Mouse (Mus musculus) midbrain, embryonic 11.5 days (tissue): ENCODE results near the gene Olfr1368. TPM values are rescaled to one million over a fixed set of nuclear protein-coding genes. Genes with fewer than 3 reads are reported as not detected.

Experiments used
- ATAC-seq: fragments of 200-750 bp; cut with Nextera tagmentation; 2 replicates; pipeline ENCODE4 v1.8.0; 2017; ENCODE audit warnings: moderate TSS enrichment, moderate library complexity; ENCODE audit not compliant: low FRiP score
- DNase-seq: peaks from one replicate; pipeline ENCODE4 v3.0.0; 2015; ENCODE audit warnings: low spot score; ENCODE audit errors: missing footprints
- H3K27ac ChIP-seq: fragments of 300-500 bp; sonication (generic); 2 replicates; pipeline ENCODE4 v1.5.1; 2014; ENCODE audit warnings: low read depth, low read length
- H3K27me3 ChIP-seq: fragments of 300-500 bp; sonication (generic); 2 replicates; pipeline ENCODE4 v1.6.1; 2014; ENCODE audit warnings: mild to moderate bottlenecking, low read length, moderate library complexity, mixed read lengths; ENCODE audit not compliant: control insufficient read depth, insufficient read depth
- H3K36me3 ChIP-seq: fragments of 300-500 bp; sonication (generic); 2 replicates; pipeline ENCODE4 v1.6.1; 2014; ENCODE audit warnings: mild to moderate bottlenecking, low read length, moderate library complexity, mixed read lengths; ENCODE audit not compliant: control insufficient read depth, insufficient read depth
- H3K4me1 ChIP-seq: fragments of 300-500 bp; sonication (generic); 2 replicates; pipeline ENCODE4 v1.6.1; 2014; ENCODE audit warnings: low read length; ENCODE audit not compliant: control insufficient read depth, insufficient read depth
- H3K4me2 ChIP-seq: fragments of 300-500 bp; sonication (generic); 2 replicates; pipeline ENCODE4 v1.6.1; 2014; ENCODE audit warnings: mild to moderate bottlenecking, moderate library complexity
- H3K4me3 ChIP-seq: fragments of 300-500 bp; sonication (generic); 2 replicates; pipeline ENCODE4 v1.5.1; 2014; ENCODE audit warnings: low read depth, low read length
- H3K9ac ChIP-seq: fragments of 300-500 bp; sonication (generic); 2 replicates; pipeline ENCODE4 v1.6.1; 2014; ENCODE audit warnings: low read length
- H3K9me3 ChIP-seq: fragments of 300-500 bp; sonication (generic); 2 replicates; pipeline ENCODE4 v1.6.1; 2016; ENCODE audit warnings: low read length; ENCODE audit not compliant: control insufficient read depth
- WGBS: fragments of 180-500 bp; shearing (Covaris S2); extraction: QIAGEN DNeasy Blood & Tissue Kit; methylation state at CpG from one replicate; pipeline ENCODE4 v1.1.7; 2014; 5-methylcytosine and 5-hydroxymethylcytosine counted together
- polyA plus RNA-seq: library from polyadenylated mRNA; unstranded; fragments of >200 nt; fragmentation: Nextera tagmentation; extraction: Ambion mirVana; gene quantifications from 2 replicates; pipeline ENCODE4 v1.2.1, GENCODE M21; 2014

The Olfr1368 gene
- polyA plus RNA-seq: not detected in 2 replicates

GRCm38 (mm10) chr13:21145767-21146166, at the start of gene Olfr1368:
TSS of gene Olfr1368 (minus strand) at chr13:21145867.
- 78% methylated on average over 4 of the region's 4 CpGs for WGBS
- no peak within 1 kb of the TSS for H3K9ac ChIP-seq
- no peak within 1 kb of the TSS for H3K4me2 ChIP-seq
- no peaks in the 10 kb centered on the region for H3K36me3 ChIP-seq
- H3K9me3 ChIP-seq: no peaks in the 10 kb centered on the region
- no peak for DNase-seq
- H3K4me1 ChIP-seq: no peaks in the 10 kb centered on the region
- H3K27ac ChIP-seq: no peak within 1 kb of the TSS
- no peak for ATAC-seq
- no peaks in the 10 kb centered on the region for H3K27me3 ChIP-seq
- H3K4me3 ChIP-seq: no peak within 1 kb of the TSS

GRCm38 (mm10) chr13:21185521-21185920, 39.9 kb upstream of the Olfr1368 start:
- Histone ChIP-seq H3K27ac (no peak overlapping the region), H3K9ac (no peak overlapping the region), H3K4me1 (peaks cover 11% of the 10 kb centered on the region), H3K4me3 (no peak overlapping the region), H3K36me3 (peaks cover 48% of the 10 kb centered on the region), H3K4me2 (no peak overlapping the region), H3K27me3 (no peaks in the 10 kb centered on the region), H3K9me3 (no peaks in the 10 kb centered on the region)
- ATAC-seq: no peak
- DNase-seq: peak; percentile 51
- 95% methylated on average over 4 of the region's 4 CpGs for WGBS

DNA sequence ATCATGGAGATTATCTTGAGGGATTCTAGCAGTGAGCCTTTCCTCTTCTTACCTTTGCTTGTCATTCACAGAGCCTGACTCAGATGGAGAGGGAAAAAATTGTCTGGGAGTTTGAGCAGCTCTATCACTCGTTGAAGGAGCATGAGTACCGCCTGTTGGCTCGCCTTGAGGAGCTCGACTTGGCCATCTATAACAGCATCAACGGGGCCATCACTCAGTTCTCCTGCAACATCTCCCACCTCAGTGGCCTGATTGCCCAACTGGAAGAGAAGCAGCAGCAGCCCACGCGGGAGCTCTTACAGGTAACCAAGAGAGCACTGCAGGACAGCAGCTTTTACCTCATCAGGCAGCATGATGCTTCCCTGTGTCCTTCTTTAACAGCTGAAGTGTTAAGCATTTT, 38.0 kb upstream of the Olfr1368 start:
- DNase-seq (peak; percentile 81), ATAC-seq (no peak)
- no peak overlapping the region for H3K9ac ChIP-seq
- peaks cover 33% of the 10 kb centered on the region for H3K36me3 ChIP-seq
- WGBS: 93% methylated on average over 7 of the region's 7 CpGs
- peaks cover 14% of the 10 kb centered on the region for H3K4me1 ChIP-seq
- no peak overlapping the region for H3K27ac ChIP-seq
- H3K9me3 ChIP-seq: no peaks in the 10 kb centered on the region
- H3K27me3 ChIP-seq: no peaks in the 10 kb centered on the region
- H3K4me3 ChIP-seq: no peak overlapping the region
- no peak overlapping the region for H3K4me2 ChIP-seq

GRCm38 (mm10) chr13:21183066-21183465, 37.4 kb upstream of the Olfr1368 start:
- Histone ChIP-seq H3K9me3 (no peaks in the 10 kb centered on the region), H3K4me1 (peaks cover 14% of the 10 kb centered on the region), H3K27me3 (no peaks in the 10 kb centered on the region), H3K9ac (no peak overlapping the region), H3K4me3 (no peak overlapping the region), H3K36me3 (peaks cover 30% of the 10 kb centered on the region), H3K4me2 (no peak overlapping the region), H3K27ac (no peak overlapping the region)
- peak; percentile 62 for DNase-seq
- WGBS: 93% methylated on average over 6 of the region's 6 CpGs
- no peak for ATAC-seq

DNA sequence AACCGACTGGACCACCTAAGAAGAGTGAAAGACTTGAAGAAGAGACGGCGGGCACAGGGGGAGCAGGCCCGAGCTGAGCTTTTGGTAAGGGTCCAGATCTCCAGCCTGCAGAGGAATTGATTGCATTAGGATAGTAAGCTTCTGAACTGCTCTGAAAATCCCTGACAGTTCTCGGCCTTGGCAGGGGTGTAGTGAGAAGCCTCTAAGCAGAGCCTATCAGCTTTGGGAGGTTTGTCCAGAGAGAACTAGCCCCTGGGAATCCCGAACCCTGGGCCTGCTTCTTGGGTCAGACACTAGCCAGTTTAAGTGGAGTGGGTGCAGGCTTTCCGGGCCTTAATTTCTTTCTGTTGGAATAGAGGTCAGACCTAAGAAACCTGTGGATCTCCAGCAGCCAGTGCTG, 36.3 kb upstream of the Olfr1368 start:
- H3K27me3 ChIP-seq: no peaks in the 10 kb centered on the region
- H3K4me1 ChIP-seq: peaks cover 14% of the 10 kb centered on the region
- H3K9me3 ChIP-seq: no peaks in the 10 kb centered on the region
- no peak overlapping the region for H3K27ac ChIP-seq
- peaks cover 24% of the 10 kb centered on the region for H3K36me3 ChIP-seq
- H3K9ac ChIP-seq: peak overlapping the region; percentile 93
- ATAC-seq: no peak
- peak overlapping the region; percentile 99 for H3K4me3 ChIP-seq
- peak; percentile 70 for DNase-seq
- H3K4me2 ChIP-seq: peak overlapping the region; percentile 68
- 76% methylated on average over 7 of the region's 7 CpGs for WGBS

DNA sequence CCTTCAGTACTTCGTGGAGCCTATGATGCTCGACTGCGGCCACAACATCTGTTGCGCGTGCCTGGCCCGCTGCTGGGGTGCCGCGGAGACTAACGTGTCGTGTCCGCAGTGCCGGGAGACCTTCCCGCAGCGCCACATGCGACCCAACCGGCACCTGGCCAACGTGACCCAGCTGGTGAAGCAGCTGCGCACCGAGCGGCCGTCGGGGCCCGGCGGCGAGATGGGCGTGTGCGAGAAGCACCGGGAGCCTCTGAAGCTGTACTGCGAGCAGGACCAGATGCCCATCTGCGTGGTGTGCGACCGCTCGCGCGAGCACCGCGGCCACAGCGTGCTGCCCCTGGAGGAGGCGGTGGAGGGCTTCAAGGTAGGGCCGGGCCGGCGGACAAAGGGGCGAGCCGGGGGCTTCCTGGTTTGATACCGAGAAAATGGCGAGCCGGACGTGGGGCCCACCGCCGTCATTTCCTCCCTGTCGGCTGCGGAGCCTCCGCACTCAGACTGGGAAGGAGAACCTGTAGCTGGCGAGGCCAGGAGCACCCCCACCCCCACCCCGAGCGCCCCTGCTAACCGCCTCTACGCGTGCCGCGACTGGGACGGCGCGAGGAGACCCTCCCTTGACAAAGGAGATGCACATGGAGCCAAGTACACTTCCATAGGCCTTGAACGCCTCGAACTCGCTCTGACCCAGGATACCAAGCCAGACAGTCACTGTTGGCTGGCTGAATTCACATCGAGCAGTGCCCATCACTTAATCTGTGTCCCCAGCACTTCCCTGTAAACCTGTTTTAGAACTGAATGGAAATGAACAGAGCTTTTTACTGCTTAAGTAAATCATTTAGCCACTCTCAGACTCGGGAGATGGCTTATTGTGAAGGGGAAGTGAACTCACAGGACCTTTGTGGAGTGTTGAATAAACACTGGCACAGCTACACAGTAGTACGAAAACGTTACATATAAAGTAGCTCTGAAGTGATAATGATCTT, 35.2 kb upstream of the Olfr1368 start:
- Histone ChIP-seq H3K4me1 (peaks cover 14% of the 10 kb centered on the region), H3K36me3 (peaks cover 16% of the 10 kb centered on the region), H3K4me2 (peak overlapping the region; percentile 68), H3K27ac (peak overlapping the region; percentile 87), H3K9me3 (no peaks in the 10 kb centered on the region), H3K27me3 (no peaks in the 10 kb centered on the region), H3K4me3 (peak overlapping the region; percentile 99), H3K9ac (peak overlapping the region; percentile 93)
- peak; percentile 97 for DNase-seq
- under 1% methylated on average over 66 of the region's 71 CpGs for whole genome bisulfite sequencing
- ATAC-seq: peak; percentile 66

DNA sequence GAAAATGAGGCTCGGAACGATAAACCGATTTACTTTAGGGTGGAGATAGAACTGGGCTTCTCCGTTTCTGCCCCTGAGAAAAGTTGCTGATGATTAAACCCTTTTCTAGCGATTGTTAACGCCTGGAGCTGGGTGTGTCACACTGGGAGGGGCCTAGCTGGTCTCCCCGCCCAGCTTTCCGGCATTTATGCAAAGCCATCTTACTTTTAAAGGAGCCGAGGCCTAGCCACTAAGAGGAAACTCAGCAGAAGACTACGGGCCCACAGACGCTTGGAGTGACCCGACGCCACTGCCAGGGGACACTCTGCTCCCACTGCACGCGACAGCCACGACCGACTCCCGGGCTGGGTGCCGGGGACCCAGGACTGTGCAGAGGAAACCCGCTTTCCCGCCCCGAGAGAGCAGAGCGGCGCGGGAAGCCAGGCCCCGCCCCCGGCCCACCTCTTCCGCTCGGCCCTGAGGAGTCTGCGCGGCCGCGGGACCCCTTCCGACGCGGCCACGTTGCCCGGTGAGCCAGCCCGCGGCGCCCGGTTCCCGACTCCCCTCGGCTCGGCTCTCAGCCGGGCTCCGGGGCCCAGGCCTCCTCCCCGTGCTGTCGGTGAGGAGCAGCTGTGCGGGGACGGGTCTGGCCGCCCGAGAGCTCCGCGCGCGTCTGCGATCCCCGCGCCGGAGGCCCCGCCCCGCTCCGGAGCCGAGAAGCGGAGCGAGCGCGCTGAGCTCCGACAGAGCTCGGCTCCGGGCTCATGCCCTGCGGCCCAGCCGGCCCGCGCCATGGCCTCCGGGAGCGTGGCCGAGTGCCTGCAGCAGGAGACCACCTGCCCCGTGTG, 34.3 kb upstream of the Olfr1368 start:
- WGBS: under 1% methylated on average over 72 of the region's 80 CpGs
- H3K9me3 ChIP-seq: no peaks in the 10 kb centered on the region
- peak; percentile 95 for ATAC-seq

DNA sequence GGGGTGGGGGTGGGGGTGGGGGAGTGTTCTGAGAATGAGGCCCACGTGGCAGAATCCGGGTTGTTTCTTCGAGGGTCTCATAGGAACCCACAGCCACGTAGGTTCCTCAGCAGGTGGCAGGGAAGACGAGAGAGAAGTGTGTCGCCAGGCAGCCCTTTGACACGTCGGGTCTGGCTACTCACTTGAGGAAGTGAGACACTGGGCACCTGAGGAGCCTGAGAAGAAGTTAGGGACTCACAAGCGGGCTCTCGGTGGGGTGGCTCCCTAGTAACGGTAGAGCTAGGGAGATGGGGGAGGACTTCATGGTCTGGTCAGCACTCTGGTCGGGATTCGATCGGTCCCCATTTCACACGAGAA, 33.7 kb upstream of the Olfr1368 start, which contains the start of gene Trim27:
Gene Trim27 (plus strand): TSS at position 79 of the 357 bp plus-strand sequence.
- Histone ChIP-seq H3K9ac (peak within 1 kb of the TSS; percentile 93), H3K9me3 (no peaks in the 10 kb centered on the region), H3K4me2 (peak within 1 kb of the TSS; percentile 68), H3K36me3 (peaks cover 9% of the 10 kb centered on the region), H3K4me1 (peaks cover 14% of the 10 kb centered on the region), H3K27ac (peak within 1 kb of the TSS; percentile 87), H3K27me3 (no peaks in the 10 kb centered on the region), H3K4me3 (peak within 1 kb of the TSS; percentile 99)
- DNase-seq (no peak), ATAC-seq (peak; percentile 50)
- WGBS: 0% methylated on average over 15 of the region's 15 CpGs

More for the DNA sequence above, 34.3 kb upstream of the Olfr1368 start:
- Histone ChIP-seq H3K4me3 (peak overlapping the region; percentile 99), H3K36me3 (peaks cover 9% of the 10 kb centered on the region), H3K27me3 (no peaks in the 10 kb centered on the region), H3K4me1 (peaks cover 14% of the 10 kb centered on the region), H3K27ac (peak overlapping the region; percentile 87), H3K4me2 (peak overlapping the region; percentile 68), H3K9ac (peak overlapping the region; percentile 93)
- peak; percentile 99 for DNase-seq
